Mouse (Mus musculus) neural tube, embryonic 11.5 days (tissue): ENCODE results near the gene Slc22a4. TPM values are rescaled to one million over a fixed set of nuclear protein-coding genes. Genes with fewer than 3 reads are reported as not detected.

ENCODE experiments used
- ATAC-seq: fragments of 200-750 bp; cut with Nextera tagmentation; 2 replicates; pipeline ENCODE4 v1.8.0; 2017; ENCODE audit warnings: moderate number of reproducible peaks, mild to moderate bottlenecking, moderate TSS enrichment, moderate library complexity; ENCODE audit not compliant: insufficient read depth, low FRiP score, low TSS enrichment
- DNase-seq: peaks from one replicate; pipeline ENCODE4 v3.0.0-alpha.2; 2015; ENCODE audit warnings: low spot score
- H3K27ac ChIP-seq: fragments of 300-500 bp; sonication (generic); 2 replicates; pipeline ENCODE4 v1.5.1; 2014; ENCODE audit warnings: low read depth, mild to moderate bottlenecking, low read length
- H3K27me3 ChIP-seq: fragments of 300-500 bp; sonication (generic); 2 replicates; pipeline ENCODE4 v1.6.1; 2014; ENCODE audit warnings: mild to moderate bottlenecking, low read length, mixed read lengths; ENCODE audit not compliant: control insufficient read depth, insufficient read depth
- H3K36me3 ChIP-seq: fragments of 300-500 bp; sonication (generic); 2 replicates; pipeline ENCODE4 v1.6.1; 2014; ENCODE audit warnings: mild to moderate bottlenecking, low read length, moderate library complexity, mixed read lengths; ENCODE audit not compliant: control insufficient read depth, insufficient read depth
- H3K4me1 ChIP-seq: fragments of 300-500 bp; sonication (generic); 2 replicates; pipeline ENCODE4 v1.6.1; 2014; ENCODE audit warnings: low read length, mixed read lengths; ENCODE audit not compliant: control insufficient read depth, insufficient read depth
- H3K4me2 ChIP-seq: fragments of 300-500 bp; sonication (generic); 2 replicates; pipeline ENCODE4 v1.6.1; 2014; ENCODE audit warnings: low read depth, mild to moderate bottlenecking, moderate library complexity
- H3K4me3 ChIP-seq: fragments of 300-500 bp; sonication (generic); 2 replicates; pipeline ENCODE4 v1.5.1; 2014; ENCODE audit warnings: low read depth, low read length
- H3K9ac ChIP-seq: fragments of 300-500 bp; sonication (generic); 2 replicates; pipeline ENCODE4 v1.6.1; 2014; ENCODE audit warnings: mild to moderate bottlenecking, low read length
- H3K9me3 ChIP-seq: fragments of 300-500 bp; sonication (generic); 2 replicates; pipeline ENCODE4 v1.6.1; 2016; ENCODE audit warnings: low read length; ENCODE audit not compliant: control insufficient read depth
- WGBS: fragments of 180-500 bp; shearing (Covaris S2); extraction: QIAGEN DNeasy Blood & Tissue Kit; methylation state at CpG from one replicate; pipeline ENCODE4 v1.1.7; 2014; 5-methylcytosine and 5-hydroxymethylcytosine counted together
- polyA plus RNA-seq: library from polyadenylated mRNA; unstranded; fragments of >200 nt; fragmentation: Nextera tagmentation; extraction: Ambion mirVana; gene quantifications from 2 replicates; pipeline ENCODE4 v1.2.1, GENCODE M21; 2014

The Slc22a4 gene
- 0.72 and 1.2 TPM in 2 replicates for polyA plus RNA-seq

DNA sequence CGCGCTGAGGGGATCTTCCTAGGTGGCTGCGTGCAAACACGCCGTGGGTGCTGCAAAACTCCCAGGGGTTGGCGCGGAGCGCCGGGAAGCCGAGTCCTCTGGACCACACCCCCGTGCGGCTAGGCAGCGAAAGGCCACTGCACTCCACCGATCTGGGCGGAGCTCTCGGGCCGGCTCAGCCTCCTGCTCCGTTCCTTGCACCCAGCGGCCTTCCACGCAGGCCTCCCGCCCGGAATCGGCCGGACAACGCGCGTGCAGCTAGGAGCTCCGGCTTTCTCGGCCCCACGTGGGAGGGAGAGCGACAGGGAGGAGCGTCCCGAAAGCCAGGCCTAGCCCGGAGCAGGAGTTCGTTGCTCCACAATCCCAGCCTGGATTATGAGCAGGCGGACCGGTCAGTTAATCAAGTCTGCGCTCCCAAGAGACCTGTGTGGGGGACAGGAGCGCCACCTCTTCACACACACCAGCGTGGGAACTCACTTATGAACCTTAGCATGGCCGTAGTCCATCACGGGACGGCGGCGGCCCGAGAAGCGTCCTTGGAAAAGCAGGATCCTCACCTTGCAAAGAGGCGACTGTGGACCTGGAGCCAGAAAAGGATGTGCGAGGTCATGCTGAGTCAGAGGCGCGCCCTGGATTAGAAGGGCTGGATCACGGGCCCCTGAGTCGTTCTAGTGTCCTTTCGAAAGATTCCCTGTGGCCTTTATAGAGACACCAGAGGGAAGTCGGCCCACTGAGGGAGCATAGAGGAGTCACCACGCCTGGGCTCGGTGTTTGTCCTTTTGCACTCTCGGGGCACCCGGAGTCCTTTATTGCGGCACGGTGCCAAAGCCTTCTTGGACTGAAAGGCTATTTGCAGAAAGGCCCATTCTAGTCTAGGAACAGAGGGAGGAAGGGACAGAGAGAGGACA, at the start of gene Slc22a4:
Gene Slc22a4, minus strand, starts transcription at position 47 of the 908 bp plus-strand sequence.
- ATAC-seq (peak; percentile 41), DNase-seq (peak; percentile 79)
- Histone ChIP-seq H3K4me2 (peak within 1 kb of the TSS; percentile 96), H3K36me3 (no peaks in the 10 kb centered on the region), H3K27ac (no peak within 1 kb of the TSS), H3K9me3 (no peaks in the 10 kb centered on the region), H3K4me1 (no peaks in the 10 kb centered on the region), H3K9ac (peak within 1 kb of the TSS; percentile 69), H3K27me3 (peaks cover 15% of the 10 kb centered on the region; the same call in 1 of the 2 replicates), H3K4me3 (peak within 1 kb of the TSS; percentile 48)
- 2% methylated on average over 60 of the region's 61 CpGs for WGBS

DNA sequence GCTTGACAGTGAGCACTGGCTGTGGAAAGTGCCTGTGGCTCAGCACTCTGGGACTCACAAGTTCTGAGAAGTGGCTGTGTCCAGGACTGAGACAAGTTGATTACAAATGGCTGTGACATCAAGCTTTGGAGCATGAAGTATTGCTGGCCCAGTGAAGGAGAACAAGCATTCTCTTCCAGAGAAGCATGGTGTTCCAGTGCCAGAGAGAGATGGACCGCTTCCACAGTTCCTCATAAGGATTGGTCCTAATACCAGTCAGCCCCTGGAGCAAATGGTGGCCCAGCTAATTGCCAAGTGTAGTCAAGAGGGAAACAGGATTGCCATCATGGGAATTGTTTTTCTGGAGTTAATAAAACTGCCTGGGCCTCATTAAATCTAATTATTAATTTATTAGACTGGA, 48.2 kb upstream of the Slc22a4 start:
- H3K4me1 ChIP-seq: no peaks in the 10 kb centered on the region
- no peak overlapping the region for H3K4me2 ChIP-seq
- WGBS: 97% methylated on average over 1 of the region's 1 CpGs
- no peaks in the 10 kb centered on the region; the same call in 1 of the 2 replicates for H3K9me3 ChIP-seq
- ATAC-seq (no peak), DNase-seq (no peak)
- H3K4me3 ChIP-seq: no peak overlapping the region
- H3K9ac ChIP-seq: no peak overlapping the region
- H3K27me3 ChIP-seq: no peaks in the 10 kb centered on the region
- no peaks in the 10 kb centered on the region for H3K36me3 ChIP-seq
- no peak overlapping the region for H3K27ac ChIP-seq

DNA sequence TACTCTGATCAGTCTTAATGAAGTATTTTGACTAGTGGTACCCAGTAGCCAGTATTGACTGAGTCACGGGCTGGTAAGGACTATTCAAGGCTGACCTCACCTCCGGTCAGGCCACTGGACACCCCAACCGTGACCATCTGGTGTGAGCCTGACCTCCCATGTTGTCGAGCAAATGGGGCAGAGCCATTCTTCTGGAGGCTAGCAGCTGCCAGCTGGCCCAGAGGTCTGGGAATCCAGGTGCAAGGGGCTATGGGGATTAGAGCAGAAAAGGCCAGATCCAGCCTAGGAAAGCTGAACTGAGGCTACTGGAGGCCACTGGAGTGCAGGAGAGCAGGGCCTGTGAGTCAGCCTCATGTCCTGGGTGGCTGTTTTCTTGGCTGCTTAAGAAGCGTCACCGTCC, 47.5 kb upstream of the Slc22a4 start:
- Histone ChIP-seq H3K9me3 (no peaks in the 10 kb centered on the region; the same call in 1 of the 2 replicates), H3K4me1 (no peaks in the 10 kb centered on the region), H3K9ac (no peak overlapping the region), H3K27me3 (no peaks in the 10 kb centered on the region), H3K4me3 (no peak overlapping the region), H3K4me2 (no peak overlapping the region), H3K27ac (no peak overlapping the region), H3K36me3 (no peaks in the 10 kb centered on the region)
- ATAC-seq (no peak), DNase-seq (no peak)
- 66% methylated on average over 6 of the region's 6 CpGs for WGBS

DNA sequence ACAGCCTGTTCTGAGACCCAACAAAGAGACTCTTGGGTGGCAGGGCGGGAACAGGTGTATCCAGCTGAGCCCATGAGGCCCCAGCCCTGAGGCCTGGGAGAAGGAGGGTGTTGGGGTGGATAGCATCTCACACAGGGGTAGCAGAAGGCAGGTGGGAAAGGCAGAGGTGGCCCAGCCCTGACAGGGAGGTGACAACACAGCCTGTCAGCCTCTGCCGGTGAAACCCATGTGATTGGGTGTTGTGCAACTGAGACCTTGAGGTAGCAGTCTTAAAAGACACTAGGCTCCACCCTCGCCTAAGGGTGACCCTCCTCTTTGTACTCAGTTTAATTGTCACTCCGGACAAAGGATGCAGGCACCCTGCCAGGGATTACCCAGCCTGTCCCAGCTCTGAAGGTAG, 45.4 kb upstream of the Slc22a4 start:
- DNase-seq: no peak
- Histone ChIP-seq H3K9ac (no peak overlapping the region), H3K27me3 (no peaks in the 10 kb centered on the region), H3K4me1 (no peaks in the 10 kb centered on the region), H3K4me3 (no peak overlapping the region), H3K4me2 (no peak overlapping the region), H3K36me3 (no peaks in the 10 kb centered on the region), H3K27ac (no peak overlapping the region), H3K9me3 (no peaks in the 10 kb centered on the region; the same call in 1 of the 2 replicates)
- no peak for ATAC-seq
- 39% methylated on average over 4 of the region's 4 CpGs for WGBS

DNA sequence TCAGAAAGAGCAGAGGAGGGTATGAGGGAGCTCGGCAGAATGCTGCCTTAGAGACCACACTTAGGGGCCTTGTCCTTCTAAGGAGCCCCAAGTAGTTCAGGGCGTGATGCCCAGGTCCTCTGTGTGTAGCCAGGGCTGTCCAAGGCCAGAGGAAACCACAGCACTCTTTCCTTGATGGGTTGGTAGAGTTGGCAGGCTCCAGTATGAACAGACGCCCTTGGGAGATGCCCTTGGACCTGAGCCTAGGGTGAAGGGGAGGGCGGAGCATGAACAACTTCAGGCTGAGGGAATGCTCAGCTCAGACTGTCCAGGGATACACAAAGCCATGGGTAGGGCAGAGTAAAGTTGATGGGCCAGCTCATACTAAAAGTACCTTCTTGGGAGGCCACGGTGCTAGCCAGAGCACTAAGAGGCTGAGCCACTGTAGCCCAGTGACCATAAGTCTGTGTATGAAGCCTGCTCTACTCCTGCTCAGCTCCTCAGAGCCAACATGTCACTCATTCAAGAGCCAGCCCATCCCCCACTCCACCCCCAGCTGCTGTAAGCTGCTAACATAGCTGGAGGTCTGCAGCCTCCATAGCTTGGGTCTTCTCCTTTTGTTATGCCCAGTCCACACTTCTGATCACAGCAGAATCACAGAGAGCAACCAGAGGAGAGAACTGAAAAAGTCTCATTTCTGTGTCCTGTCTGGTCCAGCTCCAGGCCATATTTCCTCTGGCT, 44.0 kb upstream of the Slc22a4 start:
- no peak for DNase-seq
- H3K9me3 ChIP-seq: no peaks in the 10 kb centered on the region; the same call in 1 of the 2 replicates
- no peak overlapping the region for H3K4me2 ChIP-seq
- H3K36me3 ChIP-seq: no peaks in the 10 kb centered on the region
- no peak overlapping the region for H3K4me3 ChIP-seq
- H3K4me1 ChIP-seq: peaks cover 7% of the 10 kb centered on the region; the same call in 1 of the 2 replicates
- H3K27ac ChIP-seq: no peak overlapping the region
- no peak for ATAC-seq
- no peak overlapping the region for H3K9ac ChIP-seq
- no peaks in the 10 kb centered on the region for H3K27me3 ChIP-seq
- 84% methylated on average over 5 of the region's 5 CpGs for WGBS

DNA sequence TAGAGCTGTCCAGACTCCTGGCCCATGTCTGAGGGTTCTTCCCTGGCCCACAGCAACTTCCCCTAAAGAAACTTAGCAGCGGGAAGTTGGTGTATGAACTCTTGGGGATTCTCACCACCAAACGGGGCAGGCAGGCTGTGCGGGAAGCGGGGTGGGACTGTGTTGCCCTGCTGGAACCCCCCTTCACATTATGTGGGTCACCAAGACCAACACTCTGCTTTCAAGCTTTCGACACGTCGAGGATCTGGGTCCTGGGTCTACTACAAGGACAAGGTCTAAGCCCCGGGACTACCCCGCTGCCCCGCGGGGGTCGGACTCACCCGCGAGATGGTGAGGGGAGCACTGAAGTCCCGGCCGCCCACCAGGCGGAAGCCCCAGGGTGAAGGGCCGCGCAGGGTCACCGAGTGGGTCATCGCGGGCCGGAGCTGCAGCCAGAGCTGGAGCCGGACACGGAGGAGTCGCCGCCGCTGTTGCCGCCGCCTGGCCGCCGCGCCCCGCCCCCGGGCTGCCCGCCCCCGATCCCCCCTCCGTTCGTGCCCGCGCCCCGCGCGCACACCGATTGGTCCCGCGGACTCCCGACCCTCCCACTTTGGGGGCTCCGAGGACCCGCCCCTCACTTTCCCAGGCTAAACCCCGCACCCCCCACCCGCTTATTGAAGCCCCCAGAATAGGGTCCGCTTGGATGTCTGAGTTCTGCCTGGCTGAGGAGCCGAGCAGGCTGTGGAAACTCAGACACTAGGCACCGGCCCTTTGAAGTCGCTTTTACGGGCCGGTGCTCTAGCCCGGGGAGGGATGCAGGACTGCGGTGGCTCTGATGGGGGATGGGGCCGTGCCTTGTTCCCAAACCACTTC, 40.9 kb upstream of the Slc22a4 start, which contains the start of gene Pdlim4:
Gene Pdlim4, minus strand, starts transcription at position 495 of the 852 bp plus-strand sequence.
- H3K36me3 ChIP-seq: no peaks in the 10 kb centered on the region
- ATAC-seq (peak; percentile 65), DNase-seq (peak; percentile 80)
- H3K9me3 ChIP-seq: no peaks in the 10 kb centered on the region; the same call in 1 of the 2 replicates
- peaks cover 7% of the 10 kb centered on the region; the same call in 1 of the 2 replicates for H3K4me1 ChIP-seq
- peak within 1 kb of the TSS; percentile 88 for H3K4me2 ChIP-seq
- WGBS: 2% methylated on average over 40 of the region's 61 CpGs
- H3K27me3 ChIP-seq: no peaks in the 10 kb centered on the region
- H3K27ac ChIP-seq: 0 out of 2 replicates have a peak within 1 kb of the TSS, but pooled peaks have one; percentile 34
- H3K4me3 ChIP-seq: peak within 1 kb of the TSS; percentile 56
- peak within 1 kb of the TSS; percentile 65 for H3K9ac ChIP-seq

DNA sequence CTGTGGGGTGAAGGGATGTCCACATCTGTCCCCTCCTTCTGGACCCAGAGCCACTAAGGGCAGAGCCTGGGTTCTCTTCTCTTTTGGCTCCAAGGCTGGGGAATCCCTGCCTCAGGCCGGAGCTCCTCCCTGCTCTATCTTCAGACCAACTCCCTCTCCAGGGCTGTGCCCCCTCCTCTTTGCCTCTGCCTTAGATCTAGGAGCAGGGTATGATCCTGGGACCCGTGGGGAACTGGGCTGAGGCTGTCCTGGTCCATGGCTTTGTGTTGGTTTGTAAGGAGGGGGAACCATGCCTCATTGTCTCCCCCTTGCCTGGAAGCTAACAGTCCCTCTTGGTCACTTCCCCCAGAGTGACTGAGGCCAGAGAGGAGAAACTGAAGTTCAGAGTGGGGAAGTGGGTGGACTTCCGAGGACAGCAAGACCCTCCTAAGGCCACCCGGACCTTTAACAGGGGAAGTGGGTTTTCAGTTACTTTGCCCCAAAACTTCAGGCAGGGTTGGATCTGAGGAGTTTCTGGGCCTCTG, 40.2 kb upstream of the Slc22a4 start:
- Histone ChIP-seq H3K27ac (0 out of 2 replicates have a peak overlapping the region, but pooled peaks have one; percentile 34), H3K4me2 (peak overlapping the region; percentile 88), H3K27me3 (no peaks in the 10 kb centered on the region), H3K9ac (peak overlapping the region; percentile 65), H3K4me1 (peaks cover 7% of the 10 kb centered on the region; the same call in 1 of the 2 replicates), H3K36me3 (no peaks in the 10 kb centered on the region), H3K4me3 (peak overlapping the region; percentile 56), H3K9me3 (no peaks in the 10 kb centered on the region)
- no peak for DNase-seq
- 36% methylated on average over 4 of the region's 4 CpGs for WGBS
- no peak for ATAC-seq
